Mouse (Mus musculus): Measurements from ENCODE around the gene 2200002D01Rik. TPM values are rescaled to one million over a fixed set of nuclear protein-coding genes. Genes with fewer than 3 reads are reported as not detected.
A peak's percentile ranks its signal among the peaks of the same experiment; 100 is the strongest.

Gene 2200002D01Rik
- total RNA-seq, 2 experiments from 2014 or later, result 0.72 to 1.3 TPM

- no peak for DNase-seq
Measured at GRCm38 (mm10) chr7:29279261-29279660, 31.0 kb upstream of the 2200002D01Rik start.

- no peak for DNase-seq
Measured at GRCm38 (mm10) chr7:29277510-29277909, 29.2 kb upstream of the 2200002D01Rik start.

- DNase-seq, result no peak
Measured at GRCm38 (mm10) chr7:29276715-29277114, 28.4 kb upstream of the 2200002D01Rik start.

- no peak for DNase-seq
Measured at GRCm38 (mm10) chr7:29271687-29272465, 23.6 kb upstream of the 2200002D01Rik start.

GRCm38 (mm10) chr7:29270445-29270844 is 22.2 kb upstream of the 2200002D01Rik start:
- no peak for DNase-seq

GRCm38 (mm10) chr7:29266931-29267330 is 18.7 kb upstream of the 2200002D01Rik start:
- no peak for DNase-seq

- no peak for DNase-seq
Measured at GRCm38 (mm10) chr7:29265636-29266035, 17.4 kb upstream of the 2200002D01Rik start.

- DNase-seq, result no peak
Measured at GRCm38 (mm10) chr7:29263831-29264230, 15.6 kb upstream of the 2200002D01Rik start.

GRCm38 (mm10) chr7:29262151-29262550 is 13.9 kb upstream of the 2200002D01Rik start:
- DNase-seq, result no peak

- DNase-seq, result no peak
Measured at GRCm38 (mm10) chr7:29259781-29260730, 11.8 kb upstream of the 2200002D01Rik start.

GRCm38 (mm10) chr7:29257368-29257767 is 9.1 kb upstream of the 2200002D01Rik start:
- no peak for DNase-seq

GRCm38 (mm10) chr7:29255875-29256274 is 7.6 kb upstream of the 2200002D01Rik start:
- DNase-seq, result no peak

- no peak for DNase-seq
Measured at GRCm38 (mm10) chr7:29253842-29254241, 5.6 kb upstream of the 2200002D01Rik start.

- no peak for DNase-seq
Measured at GRCm38 (mm10) chr7:29251166-29251565, 2.9 kb upstream of the 2200002D01Rik start.

GRCm38 (mm10) chr7:29247706-29248105 is 560 bp downstream of the 2200002D01Rik start:
- DNase-seq, result peak; percentile 22

GRCm38 (mm10) chr7:29247314-29247700 is 959 bp downstream of the 2200002D01Rik start:
- DNase-seq, result peak; percentile 88

GRCm38 (mm10) chr7:29246619-29247313 is 1.5 kb downstream of the 2200002D01Rik start:
- DNase-seq, result no peak

- no peak for DNase-seq
Measured at GRCm38 (mm10) chr7:29246015-29246414, 2.3 kb downstream of the 2200002D01Rik start.

- peak; percentile 29 for DNase-seq
Measured at GRCm38 (mm10) chr7:29244732-29245416, 3.4 kb downstream of the 2200002D01Rik start.

- DNase-seq, result peak; percentile 96
Measured at GRCm38 (mm10) chr7:29238019-29238967, 10.0 kb downstream of the 2200002D01Rik start, which contains the start of gene Yif1b. TSS of gene Yif1b (plus strand) at chr7:29238329.

All from gastrocnemius, postnatal 10 days (tissue).